Mouse (Mus musculus): ENCODE measurements at regions not wholly inside any gene's neighbourhood (a gene's known extent, or its start where the extent isn't known, plus 50 kb on each side); places are given as distances from the start of the nearest gene placed in this dataset.

- TF ChIP-seq POLR2A (IDR thresholded peaks at IDR 0.05; ENCODE audit: low read depth, low read length) = no peak
- TF ChIP-seq CTCF (IDR thresholded peaks at IDR 0.05; ENCODE audit: borderline replicate concordance, insufficient read depth, low read length) = no peak
These were observed 379.4 kb upstream of the Slitrk5 start for GRCm38 (mm10) chr14:111295521-111295920.

Measured in embryonic fibroblast, embryonic 13.5 days (primary cell).